9 mouse cellular contexts compared by ENCODE assay signal in genomic region chr7:96832551-96832950, GRCm38 (mm10).
DNase-seq lines count a peak whose midpoint lies in the region; ATAC-seq lines count a peak whose summit lies in the region.
"Had no signal": no experiment of that assay in that cellular context is flagged by ENCODE, and none has a peak within 500 bp of the region (broad histone marks: within the 10 kb centered on the region; RNA-seq: fewer than 3 reads in every experiment).

No protein-coding gene starts in this region.

- H3K36me3 ChIP-seq in neural tube, embryonic 11.5 days (ENCODE audit: control insufficient read depth, insufficient read depth, low read length): no peaks in the 10 kb centered on the region
- H3K36me3 ChIP-seq in forebrain, embryonic 12.5 days (replicated peaks): peaks cover 16% of the 10 kb centered on the region
- H3K36me3 ChIP-seq in hindbrain, embryonic 12.5 days: no peaks in the 10 kb centered on the region

- H3K4me2 ChIP-seq in neural tube, embryonic 11.5 days (ENCODE audit: low read depth): no peak overlapping the region
- no peak overlapping the region for H3K4me2 ChIP-seq in forebrain, embryonic 12.5 days
- H3K4me2 ChIP-seq in hindbrain, embryonic 12.5 days (replicated peaks): no peak overlapping the region

- peak overlapping the region; percentile 50 for H3K27ac ChIP-seq in neural tube, embryonic 11.5 days (ENCODE audit: low read depth, low read length)
- H3K27ac ChIP-seq in forebrain, embryonic 12.5 days: peak overlapping the region; percentile 78
- peak overlapping the region; percentile 69 for H3K27ac ChIP-seq in hindbrain, embryonic 12.5 days

- peaks cover 11% of the 10 kb centered on the region for H3K4me1 ChIP-seq in neural tube, embryonic 11.5 days (ENCODE audit: control insufficient read depth, insufficient read depth, low read length)
- peaks cover 28% of the 10 kb centered on the region for H3K4me1 ChIP-seq in forebrain, embryonic 12.5 days
- peaks cover 26% of the 10 kb centered on the region for H3K4me1 ChIP-seq in hindbrain, embryonic 12.5 days

- no peak for DNase-seq in neural tube, embryonic 11.5 days (ENCODE audit: low spot score)
- no peak for DNase-seq in neural tube, embryonic 10.5 days (ENCODE audit: extremely low spot score, low spot score)
- DNase-seq in layer of hippocampus, postnatal 10 days (ENCODE audit: low spot score in 2 of 2): peak; percentile 70 to 76
- no peak for DNase-seq in ovary, postnatal 10 days (ENCODE audit: low spot score)
- DNase-seq in frontal cortex, adult 2 months (ENCODE audit: extremely low spot score in 1 of 2, low spot score in 1 of 2): no peak
- no peak for DNase-seq in ovary, postnatal 14 days (ENCODE audit: low spot score)

- H3K9me3 ChIP-seq in neural tube, embryonic 11.5 days (ENCODE audit: control insufficient read depth, low read length): no peaks in the 10 kb centered on the region
- no peaks in the 10 kb centered on the region for H3K9me3 ChIP-seq in forebrain, embryonic 12.5 days
- H3K9me3 ChIP-seq in hindbrain, embryonic 12.5 days (replicated peaks): 0 out of 2 replicates have a peak, but pooled peaks cover 4% of the 10 kb centered on the region

- H3K27me3 ChIP-seq in neural tube, embryonic 11.5 days (ENCODE audit: control insufficient read depth, insufficient read depth, low read length): no peaks in the 10 kb centered on the region
- H3K27me3 ChIP-seq in forebrain, embryonic 12.5 days: no peaks in the 10 kb centered on the region
- no peaks in the 10 kb centered on the region for H3K27me3 ChIP-seq in hindbrain, embryonic 12.5 days
- H3K27me3 ChIP-seq: megakaryocyte, embryonic 14.5 days had no signal

- H3K4me3 ChIP-seq in neural tube, embryonic 11.5 days (ENCODE audit: low read depth, low read length): no peak overlapping the region
- no peak overlapping the region for H3K4me3 ChIP-seq in forebrain, embryonic 12.5 days (replicated peaks)
- H3K4me3 ChIP-seq in hindbrain, embryonic 12.5 days: no peak overlapping the region
- H3K4me3 ChIP-seq: megakaryocyte, embryonic 14.5 days had no signal

- peak; percentile 22; the same call in 1 of the 2 replicates for ATAC-seq in neural tube, embryonic 11.5 days (ENCODE audit: insufficient read depth, low FRiP score, low TSS enrichment)
- ATAC-seq in forebrain, embryonic 12.5 days (ENCODE audit: low FRiP score): peak; percentile 81; the same call in 1 of the 2 replicates
- peak; percentile 76 for ATAC-seq in hindbrain, embryonic 12.5 days (ENCODE audit: low FRiP score)

- WGBS in neural tube, embryonic 11.5 days: 34% methylated on average over 9 of the region's 9 CpGs
- WGBS in forebrain, embryonic 12.5 days: 52% methylated on average over 9 of the region's 9 CpGs
- 24% methylated on average over 9 of the region's 9 CpGs for WGBS in hindbrain, embryonic 12.5 days

- H3K9ac ChIP-seq in neural tube, embryonic 11.5 days (ENCODE audit: low read length): no peak overlapping the region
- no peak overlapping the region for H3K9ac ChIP-seq in forebrain, embryonic 12.5 days
- H3K9ac ChIP-seq in hindbrain, embryonic 12.5 days: no peak overlapping the region

Comparison
In these comparisons a context has a peak if more than half of its experiments do, and no peak if none do; other contexts are left out.
1. ATAC-seq: peak in every context shown above with its lines; median percentile 81 in forebrain, embryonic 12.5 days; 76 in hindbrain, embryonic 12.5 days; 22 in neural tube, embryonic 11.5 days.
2. DNase-seq: peak in layer of hippocampus, postnatal 10 days (2 of 2); none in neural tube, embryonic 11.5 days (single experiment), neural tube, embryonic 10.5 days (single experiment), ovary, postnatal 10 days (single experiment), frontal cortex, adult 2 months (0 of 2) and ovary, postnatal 14 days (single experiment).
3. Peak in every context shown above with its lines, with median percentiles within 50 percentile points of each other: H3K27ac ChIP-seq.